Mouse (Mus musculus) adrenal gland, adult 8-10 months (tissue): ENCODE data around the gene Por. TPM values are rescaled to one million over a fixed set of nuclear protein-coding genes. Genes with fewer than 3 reads are reported as not detected.

Source experiments
- DNase-seq: peaks from one replicate; pipeline ENCODE4 v3.0.0; 2022
- total RNA-seq, 4 experiments: library from RNA; stranded (reverse); gene quantifications; 2 replicates each; pipeline ENCODE4 v1.2.4; 2022

The Por gene
- 100 to 1,000 TPM; 229 to 400 (median 271) TPM for total RNA-seq

- DNase-seq: no peak
Observed at GRCm38 (mm10) chr5:135669741-135670275, at the start of gene Por. Por (plus strand) TSS chr5:135670033.

- DNase-seq: no peak
Observed at GRCm38 (mm10) chr5:135620526-135620925, 49.3 kb upstream of the Por start.

GRCm38 (mm10) chr5:135621725-135622124 lies 48.1 kb upstream of the Por start:
- no peak for DNase-seq

DNA sequence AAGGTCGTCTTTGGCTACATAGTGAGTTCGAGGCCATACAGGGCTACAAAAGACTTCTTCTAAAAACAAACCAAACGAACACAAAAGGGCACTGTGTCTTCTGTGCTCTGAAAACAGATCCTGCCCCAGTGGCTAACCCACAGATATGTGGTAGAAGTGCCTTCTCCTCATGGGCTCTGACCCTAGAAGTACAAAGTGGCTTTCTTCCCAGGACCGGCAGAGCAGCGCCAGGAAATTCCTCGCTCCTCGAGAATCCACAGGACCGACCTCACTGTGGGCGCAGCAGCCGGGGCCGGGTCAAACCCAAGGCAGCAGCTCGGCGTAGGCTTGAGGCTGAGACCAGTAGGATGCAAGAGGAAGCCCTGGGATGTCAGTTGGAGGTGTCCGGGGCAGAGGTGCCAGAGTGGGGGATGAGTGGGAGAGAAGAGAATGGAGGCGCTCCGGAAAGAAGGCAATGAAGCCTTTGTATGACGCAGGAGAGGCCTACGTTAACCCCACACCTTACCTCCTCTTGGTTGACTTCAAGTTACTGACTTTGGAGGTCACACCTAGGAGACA lies 46.7 kb upstream of the Por start:
- no peak for DNase-seq

- DNase-seq: no peak
Observed at GRCm38 (mm10) chr5:135628916-135629315, 40.9 kb upstream of the Por start.

GRCm38 (mm10) chr5:135629401-135629800 lies 40.4 kb upstream of the Por start:
- DNase-seq: no peak

- no peak for DNase-seq
Observed at GRCm38 (mm10) chr5:135630598-135630997, 39.2 kb upstream of the Por start.

DNA sequence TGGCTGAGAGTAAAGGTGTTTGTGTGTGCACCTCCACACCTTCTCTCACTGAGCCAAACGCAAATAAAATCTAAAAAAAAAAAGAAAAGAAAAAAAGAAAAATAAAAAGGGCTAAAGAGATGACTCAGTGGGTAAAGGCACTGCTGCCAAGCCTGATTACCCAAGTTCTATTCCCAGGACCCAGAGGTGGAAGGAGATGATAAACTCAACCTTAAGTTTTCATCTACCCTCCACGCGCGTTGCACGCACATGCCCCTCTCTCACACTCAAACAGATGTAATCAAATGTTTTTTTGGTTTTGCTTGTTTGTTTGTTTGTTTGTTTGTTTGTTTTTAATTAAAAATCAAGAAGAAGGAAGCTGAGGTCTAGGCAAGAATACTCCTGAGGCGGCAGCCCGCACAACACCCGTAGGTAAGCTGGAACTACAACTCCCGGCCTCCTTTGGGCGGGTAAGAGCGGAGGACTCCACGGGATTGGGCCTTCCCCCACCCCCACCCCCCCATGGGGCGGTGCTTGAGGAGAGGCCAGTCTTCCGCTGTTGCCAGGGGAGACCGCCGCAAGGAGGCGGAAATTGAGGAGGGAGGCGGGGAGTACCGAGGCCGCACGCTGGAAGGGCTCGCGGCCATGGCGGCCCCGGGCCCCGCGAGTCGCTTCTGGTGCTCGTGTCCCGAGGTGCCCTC lies 37.6 kb upstream of the Por start, which contains the start of gene Rhbdd2:
Rhbdd2 (plus strand) TSS at position 502 of the 680 bp plus-strand sequence.
- peak; percentile 97 for DNase-seq

DNA sequence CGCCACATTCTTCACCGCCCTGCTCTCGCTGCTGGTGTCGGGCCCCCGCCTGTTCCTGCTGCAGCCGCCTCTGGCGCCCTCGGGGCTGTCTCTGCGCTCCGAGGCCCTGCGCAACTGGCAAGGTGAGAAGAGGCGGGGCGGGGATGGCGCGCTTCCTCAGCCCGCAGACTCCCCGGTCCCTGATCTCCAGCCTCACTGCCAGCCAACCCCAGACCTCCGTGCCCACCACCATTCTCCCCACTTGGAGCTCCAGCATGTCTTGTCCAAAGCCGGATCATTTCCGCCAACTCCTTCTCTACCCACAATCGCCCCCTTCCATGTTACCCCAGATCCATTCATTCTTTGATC lies 37.1 kb upstream of the Por start:
- DNase-seq: no peak

DNA sequence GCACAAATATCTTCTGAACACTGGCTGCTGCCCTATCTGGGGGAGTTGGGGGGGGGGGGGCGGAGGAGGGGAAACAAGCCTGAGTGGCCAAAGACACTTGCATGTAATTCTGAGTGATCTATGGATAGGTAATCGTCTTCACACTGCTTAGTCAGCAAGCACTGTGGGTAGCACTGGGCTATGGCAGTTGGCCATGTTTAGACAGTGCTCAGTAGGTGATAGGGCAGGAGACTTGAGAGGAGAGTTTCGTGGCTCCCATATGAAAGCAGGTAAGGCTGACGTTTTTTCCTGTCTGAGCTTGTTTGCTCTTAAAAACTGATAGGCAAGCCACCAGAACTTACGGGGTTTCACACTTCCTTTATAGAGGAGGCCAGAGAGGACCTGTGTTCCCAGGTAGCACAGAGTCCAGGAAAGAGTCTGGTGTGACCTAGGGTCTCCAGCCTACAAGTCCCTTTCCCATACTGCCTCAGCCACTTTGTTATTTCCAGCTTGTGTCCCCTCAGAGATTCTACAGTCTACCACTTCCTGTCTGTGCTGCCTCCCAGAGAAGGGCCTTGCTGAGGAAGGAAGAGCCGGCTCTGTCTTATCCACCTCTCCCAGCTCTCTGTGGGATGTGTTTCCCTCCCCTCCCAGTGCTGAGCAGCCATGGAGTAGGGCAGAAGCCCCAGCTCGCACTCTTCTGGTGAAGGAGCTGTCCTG lies 29.9 kb upstream of the Por start:
- DNase-seq: no peak

DNA sequence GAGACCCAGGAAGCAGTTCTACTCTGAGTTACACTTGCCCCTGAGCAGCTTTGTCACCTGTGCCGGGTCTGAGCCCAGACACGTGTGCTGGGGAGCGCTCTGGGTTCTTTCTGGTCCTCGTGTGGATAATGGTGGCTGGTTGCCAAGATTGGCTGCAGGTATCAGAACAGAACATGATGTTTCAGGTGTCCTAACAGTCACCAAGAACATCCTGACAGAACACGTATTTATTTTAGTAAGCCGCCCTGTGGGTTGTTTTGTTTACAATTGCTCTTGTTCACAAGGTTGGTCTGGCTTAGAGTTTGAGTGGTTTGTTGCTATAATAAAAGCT lies 29.4 kb upstream of the Por start:
- no peak for DNase-seq

- no peak for DNase-seq
Observed at GRCm38 (mm10) chr5:135641028-135641427, 28.8 kb upstream of the Por start.

DNA sequence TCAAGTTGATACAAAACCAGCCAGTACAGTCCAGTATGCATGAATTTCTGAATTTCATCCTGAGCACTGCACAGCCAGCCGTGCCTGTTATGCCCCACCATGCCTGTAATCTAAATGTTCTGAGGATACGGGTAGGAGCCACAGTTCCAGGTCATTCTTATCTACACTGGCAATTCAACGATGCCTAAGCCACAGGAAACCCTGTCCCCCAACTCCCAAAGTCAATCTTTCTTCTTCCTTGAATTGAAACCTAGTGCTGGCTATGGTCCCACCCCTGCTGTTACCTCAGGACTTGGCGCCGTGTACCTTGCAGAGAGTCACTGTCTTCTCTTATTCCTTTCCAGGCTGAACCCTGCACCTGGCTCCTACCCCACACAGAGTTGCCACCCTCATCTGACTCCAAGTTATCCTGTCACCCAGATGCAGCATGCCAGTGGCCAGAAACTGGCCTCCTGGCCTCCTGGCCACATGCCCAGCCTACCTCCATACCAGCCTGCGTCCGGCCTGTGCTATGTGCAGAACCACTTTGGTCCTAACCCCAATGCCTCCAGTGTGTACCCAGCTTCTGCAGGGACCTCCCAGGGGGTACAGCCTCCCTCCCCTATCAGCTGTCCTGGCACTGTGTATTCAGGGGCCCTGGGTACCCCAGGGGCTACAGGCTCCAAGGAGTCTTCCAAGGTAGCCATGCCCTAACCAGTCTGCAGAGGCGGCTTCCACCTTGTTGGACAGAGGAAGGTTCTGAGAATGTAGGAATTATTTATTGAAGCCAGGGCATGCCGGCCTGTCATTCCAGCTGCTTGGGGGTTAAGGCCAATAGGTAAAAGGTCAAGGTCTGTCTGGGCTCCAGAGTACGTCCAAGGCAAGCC lies 26.9 kb upstream of the Por start:
- DNase-seq: no peak

GRCm38 (mm10) chr5:135643552-135643842 lies 26.3 kb upstream of the Por start:
- no peak for DNase-seq

GRCm38 (mm10) chr5:135643869-135644268 lies 26.0 kb upstream of the Por start:
- no peak for DNase-seq

- DNase-seq: no peak
Observed at GRCm38 (mm10) chr5:135645330-135645729, 24.5 kb upstream of the Por start.

GRCm38 (mm10) chr5:135646038-135646437 lies 23.8 kb upstream of the Por start:
- no peak for DNase-seq

DNA sequence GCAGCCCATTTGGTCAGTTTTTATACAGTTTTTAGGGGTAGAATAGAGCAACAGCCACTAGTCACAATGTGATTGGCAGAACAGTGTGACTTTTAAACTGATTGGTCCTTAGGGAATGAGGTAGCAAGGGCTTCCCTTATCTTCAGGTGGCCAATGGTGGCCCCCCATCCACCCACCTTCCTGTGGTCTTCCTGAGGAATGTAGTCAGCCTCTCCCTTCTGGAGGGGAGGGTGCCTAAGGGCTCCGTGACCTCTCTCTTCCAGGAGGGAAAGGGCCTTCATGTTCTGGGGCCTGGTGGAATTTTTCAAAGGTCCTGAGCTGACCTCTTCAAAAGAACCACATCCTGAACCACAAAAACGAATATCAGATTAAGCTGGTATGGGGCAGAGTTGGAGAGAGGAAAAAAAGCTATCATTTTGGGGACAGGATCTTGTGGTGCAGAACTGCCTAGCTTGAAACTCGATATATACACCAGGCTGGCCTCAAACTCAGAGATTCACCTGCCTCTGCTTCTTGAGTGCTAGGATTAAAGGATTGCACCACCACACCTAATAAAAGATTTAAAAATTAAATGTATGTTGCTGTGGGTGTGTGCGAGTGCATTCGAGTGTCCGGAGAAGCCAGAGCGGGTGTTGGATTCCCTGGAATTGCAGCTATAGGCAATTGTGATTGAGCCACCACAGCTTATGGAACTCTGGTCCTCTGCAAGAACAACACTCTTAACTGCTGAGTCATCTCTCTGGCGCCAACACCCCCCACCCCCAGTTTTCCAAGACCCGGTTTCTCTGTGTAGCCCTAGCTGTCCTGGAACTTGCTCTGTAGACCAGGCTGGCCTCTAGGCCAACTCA lies 21.1 kb upstream of the Por start:
- DNase-seq: no peak

DNA sequence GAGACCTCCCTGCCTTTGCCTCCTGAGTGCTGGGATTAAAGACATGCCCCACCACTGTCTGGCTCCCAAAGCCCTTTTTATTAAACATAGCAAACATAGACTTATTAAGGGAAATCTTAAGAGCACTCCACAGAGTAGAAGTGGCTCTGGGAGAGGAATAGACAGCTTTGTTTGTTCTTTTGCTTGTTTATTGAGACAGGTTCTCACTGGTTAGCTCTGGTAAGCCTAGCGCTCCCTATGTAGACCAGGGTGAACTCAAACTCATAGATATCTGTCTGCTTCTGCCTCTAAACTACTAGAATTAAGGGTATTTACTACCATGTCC lies 20.6 kb upstream of the Por start:
- no peak for DNase-seq

GRCm38 (mm10) chr5:135651536-135651935 lies 18.3 kb upstream of the Por start:
- no peak for DNase-seq

DNA sequence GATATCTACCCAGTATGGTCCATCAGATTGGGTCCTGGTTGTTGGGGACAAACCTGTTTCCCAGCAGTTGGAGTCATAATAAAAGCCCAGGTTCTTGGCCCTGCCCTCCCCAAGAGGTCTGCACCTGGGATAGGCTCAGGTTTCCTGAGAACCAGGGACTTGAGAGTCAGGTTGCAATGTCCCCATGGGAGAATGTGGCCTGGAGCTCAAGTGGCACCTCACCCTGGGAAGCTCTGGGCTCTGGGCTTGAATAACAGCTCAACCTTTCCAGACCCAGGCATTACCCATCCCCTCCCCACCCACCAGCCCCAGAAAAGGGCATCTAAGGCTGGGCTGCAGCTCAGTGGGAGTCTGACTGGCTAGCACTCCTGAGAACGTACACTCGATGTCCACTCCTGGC lies 16.6 kb upstream of the Por start:
- DNase-seq: no peak

DNA sequence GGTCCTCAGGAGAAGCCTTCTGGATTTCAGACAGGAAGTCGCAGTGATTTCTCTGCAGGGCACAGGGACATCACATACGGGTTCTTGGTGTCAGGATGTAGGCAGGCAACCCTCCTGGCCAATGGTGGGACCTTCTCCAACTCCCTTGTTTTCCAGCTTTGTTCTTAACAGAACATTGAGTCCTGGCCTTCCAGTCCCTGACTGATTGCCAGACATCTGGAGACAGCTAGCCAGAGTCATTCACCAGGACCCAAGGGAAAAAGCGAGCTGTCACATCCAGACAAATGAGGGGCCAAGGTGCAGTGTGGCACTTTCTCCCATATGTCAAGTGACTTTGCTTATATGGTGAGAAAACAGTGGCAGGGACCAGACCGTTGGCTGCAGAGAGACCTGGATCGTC lies 13.8 kb upstream of the Por start:
- no peak for DNase-seq
